In genomic region chr9:87850133-87850532, GRCm38 (mm10) we compare ENCODE assay signal across 15 mouse cellular contexts.
"Had no signal": no experiment of that assay in that cellular context is flagged by ENCODE, and none has a peak within 500 bp of the region (broad histone marks: within the 10 kb centered on the region; RNA-seq: fewer than 3 reads in every experiment).

No protein-coding gene starts in this region.

- H3K9me3 ChIP-seq: midbrain, embryonic 10.5 days; midbrain, embryonic 12.5 days; neural tube, embryonic 12.5 days; stomach, embryonic 15.5 days had no signal

- H3K4me3 ChIP-seq: midbrain, embryonic 10.5 days; midbrain, embryonic 12.5 days; neural tube, embryonic 12.5 days; stomach, embryonic 15.5 days had no signal

- H3K9ac ChIP-seq: liver, embryonic 14.5 days; lung, embryonic 14.5 days; midbrain, embryonic 12.5 days; neural tube, embryonic 12.5 days; stomach, embryonic 15.5 days had no signal

- H3K4me2 ChIP-seq: lung, embryonic 14.5 days; midbrain, embryonic 12.5 days; neural tube, embryonic 12.5 days; stomach, embryonic 15.5 days had no signal

- DNase-seq: lung, adult 18-20 months; lung, embryonic 14.5 days; lung, postnatal 10 days; lung, postnatal 4 days; midbrain, embryonic 14.5 days; right cerebral cortex, postnatal 14 days; thymus, adult 2 months; thymus, postnatal 36 days had no signal

- ATAC-seq: midbrain, embryonic 16.5 days had no signal

- H3K4me1 ChIP-seq: midbrain, embryonic 12.5 days; neural tube, embryonic 12.5 days; stomach, embryonic 15.5 days had no signal

- H3K27ac ChIP-seq: liver, embryonic 14.5 days; midbrain, embryonic 10.5 days; midbrain, embryonic 12.5 days; neural tube, embryonic 12.5 days; stomach, embryonic 15.5 days; stomach, postnatal 0 days had no signal

- H3K27me3 ChIP-seq: midbrain, embryonic 12.5 days; neural tube, embryonic 12.5 days; stomach, embryonic 15.5 days had no signal

- H3K36me3 ChIP-seq: midbrain, embryonic 10.5 days; midbrain, embryonic 12.5 days; neural tube, embryonic 12.5 days; stomach, embryonic 15.5 days had no signal
